Mouse (Mus musculus) kidney, adult 2 months (tissue): ENCODE measurements around the gene Ncoa3.

Source experiments
- CTCF ChIP-seq: fragments of 200-500 bp; conservative IDR thresholded peaks from 2 replicates; pipeline ENCODE4 v1.5.1; 2011; ENCODE audit warnings: low read depth, mild to moderate bottlenecking, control low read depth, low read length, moderate library complexity, mixed read lengths; ENCODE audit not compliant: insufficient read depth, insufficient read length
- POLR2A ChIP-seq: fragments of 200-500 bp; IDR thresholded peaks from one replicate; pipeline ENCODE4 v1.6.1; 2011; ENCODE audit warnings: low read depth, low read length, control low read depth

DNA sequence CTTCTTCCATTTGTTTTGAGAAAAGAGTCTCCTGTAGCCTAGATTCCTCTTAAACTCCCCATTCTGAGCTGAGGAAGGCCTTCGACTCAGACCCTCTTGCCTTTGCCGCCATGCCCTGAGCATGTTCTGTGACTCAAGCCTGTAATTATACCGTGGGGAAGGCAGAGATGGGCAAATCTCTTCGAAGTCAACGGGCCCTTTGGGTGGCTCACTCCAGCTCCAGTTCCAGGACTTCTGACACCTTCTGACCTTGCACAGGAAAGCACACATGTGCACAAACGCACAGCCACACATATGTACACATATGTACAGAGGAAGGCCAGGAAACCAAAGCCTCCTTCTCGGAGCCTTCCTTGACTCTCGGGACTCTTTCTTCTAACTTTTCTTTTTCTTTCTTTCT is 37.0 kb upstream of the Ncoa3 start:
- no peak for TF ChIP-seq CTCF
- no peak for TF ChIP-seq POLR2A
